Mouse (Mus musculus): ENCODE results near the gene Gpn3. TPM values are rescaled to one million over a fixed set of nuclear protein-coding genes. Genes with fewer than 3 reads are reported as not detected.

Gene Gpn3
- polyA plus RNA-seq (2012) = 37.5 and 39.2 TPM in 2 replicates

DNA sequence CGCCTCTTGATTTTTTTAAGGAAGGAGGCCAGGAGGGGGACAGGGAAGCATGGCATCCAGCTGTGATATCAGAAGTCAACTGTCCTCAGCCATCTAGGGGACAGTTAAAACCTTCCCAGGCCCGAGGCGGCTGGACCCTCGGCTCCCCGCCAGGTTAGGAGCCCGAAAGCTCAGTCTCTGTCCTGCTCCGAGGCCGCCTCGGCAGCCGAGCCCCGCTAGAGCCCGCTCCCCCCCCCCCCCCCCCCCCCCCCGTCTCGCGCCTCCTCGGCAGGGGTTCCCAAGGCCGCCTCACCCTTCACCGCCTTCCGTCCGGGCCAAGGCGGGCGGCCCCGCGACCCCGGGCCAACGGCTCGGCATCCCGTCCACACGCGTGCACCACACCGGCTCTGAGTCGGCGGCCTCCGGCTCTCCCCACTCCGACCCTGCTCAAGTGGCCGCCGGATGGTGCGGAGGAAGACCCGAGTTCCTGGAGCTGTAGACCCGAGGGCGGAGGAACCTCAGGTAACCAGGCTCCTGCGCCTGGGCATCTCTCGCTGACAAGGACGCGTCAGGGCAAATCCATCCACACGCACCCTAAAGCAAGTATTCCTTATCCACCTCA, at the start of gene Gpn3:
Gpn3 (plus strand) TSS at position 286 of the 601 bp plus-strand sequence.

GRCm38 (mm10) chr5:122353807-122354491, 17.7 kb upstream of the Gpn3 start, which contains the start of the genes Rad9b and Vps29:
Gene Rad9b (minus strand): TSS chr5:122354233.
Gene Vps29 (plus strand): TSS chr5:122354369.

GRCm38 (mm10) chr5:122372192-122372769, 605 bp downstream of the Gpn3 start, which contains the start of gene Fam216a:
Gene Fam216a (minus strand): TSS chr5:122372364.

DNA sequence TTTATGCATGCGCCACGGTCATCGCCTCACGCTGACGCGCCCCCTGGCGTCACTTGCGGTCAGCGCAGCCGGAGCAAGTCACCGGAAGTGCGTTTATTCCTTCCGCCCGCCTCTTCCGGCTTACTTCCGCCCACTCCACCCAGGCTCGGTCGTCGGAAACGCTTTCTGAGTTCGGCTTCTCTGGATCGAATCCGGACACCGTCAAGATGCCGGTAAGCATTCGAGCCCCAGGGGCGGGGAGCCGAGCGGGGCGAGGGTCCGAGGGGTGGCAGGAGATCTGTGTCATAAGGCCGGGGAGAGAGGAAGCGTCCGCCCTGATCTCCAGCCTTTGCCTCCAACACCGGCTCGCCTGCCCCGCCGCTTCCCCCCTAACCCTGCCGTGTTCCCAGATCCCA, 20.1 kb downstream of the Gpn3 start, which contains the start of gene Arpc3:
Arpc3 (plus strand) TSS at position 93 of the 395 bp plus-strand sequence.

DNA sequence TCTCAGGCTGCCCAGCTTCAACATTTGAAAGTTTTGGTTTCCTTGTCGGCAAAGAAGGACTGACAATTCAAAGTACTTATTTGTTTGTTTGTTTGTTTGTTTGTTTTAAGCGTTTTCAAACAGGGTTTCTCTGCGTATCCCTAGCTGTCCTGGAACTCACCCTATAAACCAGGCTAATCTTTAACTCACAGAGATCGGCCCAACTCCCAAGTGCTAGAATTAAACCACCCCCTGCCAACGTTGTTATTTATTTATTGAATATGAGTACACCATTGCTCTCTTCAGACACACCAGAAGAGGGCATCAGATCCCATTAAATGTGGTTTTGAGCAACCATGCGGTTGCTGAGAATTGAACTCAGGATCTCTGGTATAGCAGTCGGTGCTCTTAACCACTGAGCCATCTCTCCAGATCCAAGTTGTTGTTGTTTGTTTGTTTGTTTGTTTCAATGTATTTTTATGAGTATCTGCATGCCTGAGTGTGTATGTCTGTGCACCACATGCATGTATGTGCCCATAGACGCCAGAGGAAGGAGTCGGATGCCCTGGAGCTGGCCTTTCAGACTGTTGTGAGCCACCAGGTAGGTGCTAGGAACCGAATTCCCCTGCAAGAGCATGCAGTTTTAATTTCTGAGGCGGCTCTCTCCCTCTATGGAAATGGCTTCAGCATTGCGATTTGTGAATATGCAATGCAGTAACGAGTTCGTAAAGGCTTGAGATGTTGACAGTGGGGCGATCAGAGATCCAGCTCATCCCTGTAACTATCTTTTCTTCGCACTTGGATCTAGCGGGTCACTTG, 49.8 kb downstream of the Gpn3 start, which contains the start of gene Anapc7:
Anapc7 (plus strand) TSS at position 423 of the 798 bp plus-strand sequence.

Other genes starting within 250 kb of the Gpn3 start
- gene Ccdc63, start 231.1 kb upstream of the Gpn3 start, polyA plus RNA-seq (2012) = 0.30 and 0.34 TPM in 2 replicates
- 114 and 165 TPM in 2 replicates for gene Ppp1cc, start 213.6 kb upstream of the Gpn3 start, polyA plus RNA-seq (2012)
- 33.1 and 50.8 TPM in 2 replicates for gene Hvcn1, start 165.1 kb upstream of the Gpn3 start, polyA plus RNA-seq (2012)
- gene Tctn1, start 107.4 kb upstream of the Gpn3 start, polyA plus RNA-seq (2012) = 9.7 and 12.0 TPM in 2 replicates
- gene Pptc7, start 87.5 kb upstream of the Gpn3 start, polyA plus RNA-seq (2012) = 9.4 and 11.1 TPM in 2 replicates
- 0.61 and 1.3 TPM in 2 replicates for gene Rad9b, start 17.6 kb upstream of the Gpn3 start, polyA plus RNA-seq (2012)
- 8.8 and 10.1 TPM in 2 replicates for gene Vps29, start 17.5 kb upstream of the Gpn3 start, polyA plus RNA-seq (2012)
- 45.8 and 47.2 TPM in 2 replicates for gene Fam216a, start 488 bp downstream of the Gpn3 start, polyA plus RNA-seq (2012)
- 52.9 and 66.4 TPM in 2 replicates for gene Arpc3, start 20.0 kb downstream of the Gpn3 start, polyA plus RNA-seq (2012)
- 16.9 and 25.5 TPM in 2 replicates for gene Anapc7, start 49.8 kb downstream of the Gpn3 start, polyA plus RNA-seq (2012)
- gene Atp2a2, start 130.3 kb downstream of the Gpn3 start, polyA plus RNA-seq (2012) = 41.9 and 48.4 TPM in 2 replicates
- gene Ift81, start 242.6 kb downstream of the Gpn3 start, polyA plus RNA-seq (2012) = 0.84 and 1.2 TPM in 2 replicates

All from megakaryocyte-erythroid progenitor cell, adult 5 weeks (primary cell).